Mouse (Mus musculus): ENCODE data around the gene Tbx10. TPM values are rescaled to one million over a fixed set of nuclear protein-coding genes. Genes with fewer than 3 reads are reported as not detected.
A peak's percentile ranks its signal among the peaks of the same experiment; 100 is the strongest.

The Tbx10 gene
- polyA plus RNA-seq, 1 experiment from 2014 or later: not detected

GRCm38 (mm10) chr19:3980917-3981316, 11.6 kb upstream of the Tbx10 start:
- Histone ChIP-seq H3K4me2 (replicated peaks; ENCODE audit: low read depth) (no peak overlapping the region), H3K9me3 (ENCODE audit: control insufficient read depth, low read length) (no peaks in the 10 kb centered on the region), H3K36me3 (ENCODE audit: control insufficient read depth, insufficient read depth, low read length) (no peaks in the 10 kb centered on the region), H3K27ac (replicated peaks) (no peak overlapping the region), H3K9ac (ENCODE audit: low read length) (no peak overlapping the region), H3K4me1 (replicated peaks; ENCODE audit: control insufficient read depth, insufficient read depth) (no peaks in the 10 kb centered on the region; the same call in 1 of the 2 replicates), H3K27me3 (ENCODE audit: control insufficient read depth, insufficient read depth, low read length) (no peaks in the 10 kb centered on the region), H3K4me3 (ENCODE audit: low read depth, low read length) (no peak overlapping the region)
- no peak for ATAC-seq (ENCODE audit: low FRiP score, low TSS enrichment)
- no peak for TF ChIP-seq EP300 (optimal IDR thresholded peaks at IDR 0.05)
- no peak for TF ChIP-seq CTCF (IDR thresholded peaks at IDR 0.05; ENCODE audit: low read depth)
- no peak for DNase-seq (ENCODE audit: low spot score)
- 74% methylated on average over 9 of the region's 9 CpGs for WGBS

GRCm38 (mm10) chr19:3983527-3984200, 8.9 kb upstream of the Tbx10 start:
- H3K4me3 ChIP-seq (ENCODE audit: low read depth, low read length): no peak overlapping the region
- H3K9me3 ChIP-seq (ENCODE audit: control insufficient read depth, low read length): no peaks in the 10 kb centered on the region
- no peak overlapping the region for H3K9ac ChIP-seq (ENCODE audit: low read length)
- H3K36me3 ChIP-seq (ENCODE audit: control insufficient read depth, insufficient read depth, low read length): no peaks in the 10 kb centered on the region
- H3K4me1 ChIP-seq (replicated peaks; ENCODE audit: control insufficient read depth, insufficient read depth): peaks cover 5% of the 10 kb centered on the region; the same call in 1 of the 2 replicates
- H3K4me2 ChIP-seq (replicated peaks; ENCODE audit: low read depth): no peak overlapping the region
- WGBS: 59% methylated on average over 9 of the region's 9 CpGs
- DNase-seq (ENCODE audit: low spot score): no peak
- no peaks in the 10 kb centered on the region for H3K27me3 ChIP-seq (ENCODE audit: control insufficient read depth, insufficient read depth, low read length)
- TF ChIP-seq EP300 (optimal IDR thresholded peaks at IDR 0.05) (no peak), CTCF (IDR thresholded peaks at IDR 0.05; ENCODE audit: low read depth) (no peak)
- no peak for ATAC-seq (ENCODE audit: low FRiP score, low TSS enrichment)
- H3K27ac ChIP-seq (replicated peaks): no peak overlapping the region

- peaks cover 5% of the 10 kb centered on the region; the same call in 1 of the 2 replicates for H3K4me1 ChIP-seq (replicated peaks; ENCODE audit: control insufficient read depth, insufficient read depth)
- peak overlapping the region; percentile 45; the same call in 1 of the 2 replicates for H3K27ac ChIP-seq (replicated peaks)
- DNase-seq (ENCODE audit: low spot score) (no peak), ATAC-seq (ENCODE audit: low FRiP score, low TSS enrichment) (no peak)
- no peak overlapping the region for H3K4me3 ChIP-seq (ENCODE audit: low read depth, low read length)
- no peaks in the 10 kb centered on the region for H3K9me3 ChIP-seq (ENCODE audit: control insufficient read depth, low read length)
- H3K4me2 ChIP-seq (replicated peaks; ENCODE audit: low read depth): no peak overlapping the region
- H3K9ac ChIP-seq (ENCODE audit: low read length): no peak overlapping the region
- H3K36me3 ChIP-seq (ENCODE audit: control insufficient read depth, insufficient read depth, low read length): no peaks in the 10 kb centered on the region
- WGBS: 36% methylated on average over 8 of the region's 8 CpGs
- TF ChIP-seq EP300 (optimal IDR thresholded peaks at IDR 0.05): no peak
- no peak for TF ChIP-seq CTCF (IDR thresholded peaks at IDR 0.05; ENCODE audit: low read depth)
- H3K27me3 ChIP-seq (ENCODE audit: control insufficient read depth, insufficient read depth, low read length): no peaks in the 10 kb centered on the region
Measured at GRCm38 (mm10) chr19:3985261-3985681, 7.3 kb upstream of the Tbx10 start.

GRCm38 (mm10) chr19:3986334-3986733, 6.2 kb upstream of the Tbx10 start, which contains the start of gene Acy3:
TSS of gene Acy3 (plus strand) at chr19:3986570.
- peak within 1 kb of the TSS; percentile 49 for H3K9ac ChIP-seq (ENCODE audit: low read length)
- 5% methylated on average over 8 of the region's 8 CpGs for WGBS
- no peak for TF ChIP-seq CTCF (IDR thresholded peaks at IDR 0.05; ENCODE audit: low read depth)
- TF ChIP-seq EP300 (optimal IDR thresholded peaks at IDR 0.05): no peak
- DNase-seq (ENCODE audit: low spot score): peak; percentile 91
- no peaks in the 10 kb centered on the region for H3K9me3 ChIP-seq (ENCODE audit: control insufficient read depth, low read length)
- no peaks in the 10 kb centered on the region for H3K36me3 ChIP-seq (ENCODE audit: control insufficient read depth, insufficient read depth, low read length)
- peak within 1 kb of the TSS; percentile 0 for H3K4me2 ChIP-seq (replicated peaks; ENCODE audit: low read depth)
- H3K27me3 ChIP-seq (ENCODE audit: control insufficient read depth, insufficient read depth, low read length): no peaks in the 10 kb centered on the region
- no peak within 1 kb of the TSS for H3K4me3 ChIP-seq (ENCODE audit: low read depth, low read length)
- H3K27ac ChIP-seq (replicated peaks): peak within 1 kb of the TSS; percentile 77
- peak; percentile 86 for ATAC-seq (ENCODE audit: low FRiP score, low TSS enrichment)
- peaks cover 5% of the 10 kb centered on the region; the same call in 1 of the 2 replicates for H3K4me1 ChIP-seq (replicated peaks; ENCODE audit: control insufficient read depth, insufficient read depth)

GRCm38 (mm10) chr19:3988066-3988465, 4.5 kb upstream of the Tbx10 start:
- no peaks in the 10 kb centered on the region for H3K36me3 ChIP-seq (ENCODE audit: control insufficient read depth, insufficient read depth, low read length)
- no peak overlapping the region for H3K4me2 ChIP-seq (replicated peaks; ENCODE audit: low read depth)
- ATAC-seq (ENCODE audit: low FRiP score, low TSS enrichment) (no peak), DNase-seq (ENCODE audit: low spot score) (no peak)
- no peak for TF ChIP-seq EP300 (optimal IDR thresholded peaks at IDR 0.05)
- H3K9me3 ChIP-seq (ENCODE audit: control insufficient read depth, low read length): no peaks in the 10 kb centered on the region
- H3K27ac ChIP-seq (replicated peaks): no peak overlapping the region
- H3K27me3 ChIP-seq (ENCODE audit: control insufficient read depth, insufficient read depth, low read length): no peaks in the 10 kb centered on the region
- 82% methylated on average over 14 of the region's 14 CpGs for WGBS
- no peak overlapping the region for H3K4me3 ChIP-seq (ENCODE audit: low read depth, low read length)
- H3K9ac ChIP-seq (ENCODE audit: low read length): no peak overlapping the region
- peaks cover 5% of the 10 kb centered on the region; the same call in 1 of the 2 replicates for H3K4me1 ChIP-seq (replicated peaks; ENCODE audit: control insufficient read depth, insufficient read depth)

- Histone ChIP-seq H3K4me1 (replicated peaks; ENCODE audit: control insufficient read depth, insufficient read depth) (peaks cover 5% of the 10 kb centered on the region; the same call in 1 of the 2 replicates), H3K27ac (replicated peaks) (no peak overlapping the region), H3K9ac (ENCODE audit: low read length) (no peak overlapping the region), H3K27me3 (ENCODE audit: control insufficient read depth, insufficient read depth, low read length) (no peaks in the 10 kb centered on the region), H3K9me3 (ENCODE audit: control insufficient read depth, low read length) (no peaks in the 10 kb centered on the region), H3K36me3 (ENCODE audit: control insufficient read depth, insufficient read depth, low read length) (no peaks in the 10 kb centered on the region), H3K4me3 (ENCODE audit: low read depth, low read length) (no peak overlapping the region), H3K4me2 (replicated peaks; ENCODE audit: low read depth) (no peak overlapping the region)
- 84% methylated on average over 4 of the region's 4 CpGs for WGBS
- DNase-seq (ENCODE audit: low spot score): no peak
- TF ChIP-seq CTCF (IDR thresholded peaks at IDR 0.05; ENCODE audit: low read depth) (peak; percentile 47), EP300 (optimal IDR thresholded peaks at IDR 0.05) (no peak)
- ATAC-seq (ENCODE audit: low FRiP score, low TSS enrichment): no peak
Measured at GRCm38 (mm10) chr19:3988750-3989149, 3.8 kb upstream of the Tbx10 start.

Measured in stomach, postnatal 0 days (tissue).